Mouse (Mus musculus) CH12.LX (cell line): ENCODE measurements around the gene Zbed4.

Experiments used
- ETS1 ChIP-seq: conservative IDR thresholded peaks from 2 replicates; pipeline ENCODE4 v1.6.1; 2012; ENCODE audit warnings: low read depth, mild to moderate bottlenecking, inconsistent platforms, low read length, improper control_type of control experiment, moderate library complexity
- JUND ChIP-seq: conservative IDR thresholded peaks from 2 replicates; pipeline ENCODE4 v1.6.1; 2011; ENCODE audit warnings: low read depth, low read length, improper control_type of control experiment
- KAT2A ChIP-seq: IDR thresholded peaks from 2 replicates; pipeline ENCODE4 v1.6.1; 2012; ENCODE audit warnings: low read length, improper control_type of control experiment, inconsistent platforms; ENCODE audit not compliant: insufficient replicate concordance
- NRF1 ChIP-seq: IDR thresholded peaks from 2 replicates; pipeline ENCODE4 v1.6.1; 2014; ENCODE audit warnings: low read depth, mild to moderate bottlenecking, inconsistent platforms, low read length, improper control_type of control experiment, moderate library complexity
- POLR2AphosphoS2 ChIP-seq: IDR thresholded peaks from 2 replicates; pipeline ENCODE4 v1.6.1; 2011; ENCODE audit warnings: low read depth, low read length, improper control_type of control experiment
- ZNF384 ChIP-seq: IDR thresholded peaks from 2 replicates; pipeline ENCODE4 v1.6.1; 2012; ENCODE audit warnings: low read depth, low read length, improper control_type of control experiment, inconsistent platforms

GRCm38 (mm10) chr15:88819906-88820303 is 68.4 kb downstream of the Zbed4 start:
- TF ChIP-seq ZNF384 = no peak
- no peak for TF ChIP-seq KAT2A
- no peak for TF ChIP-seq ETS1
- no peak for TF ChIP-seq NRF1
- no peak for TF ChIP-seq POLR2AphosphoS2
- TF ChIP-seq JUND = no peak
